Mouse (Mus musculus) cerebellum, postnatal 25 days (tissue): ENCODE measurements at regions not wholly inside any gene's neighbourhood (a gene's known extent, or its start where the extent isn't known, plus 50 kb on each side); places are given as distances from the start of the nearest gene placed in this dataset.

Source experiments
- DNase-seq, 2 experiments: peaks; one replicate each; pipeline ENCODE4 v3.0.0; 2021; ENCODE audit warnings: mixed read lengths in 2 of 2

GRCm38 (mm10) chr7:82921722-82922121 lies 54.6 kb downstream of the Mex3b start:
- DNase-seq: no peak

GRCm38 (mm10) chr7:82923220-82924071 lies 56.3 kb downstream of the Mex3b start:
- DNase-seq: no peak

GRCm38 (mm10) chr7:82924092-82924491 lies 57.0 kb downstream of the Mex3b start:
- no peak for DNase-seq

- peak; percentile 33 to 59 for DNase-seq
These were observed 71.2 kb downstream of the Mex3b start for GRCm38 (mm10) chr7:82938311-82938710.

- no peak for DNase-seq
These were observed 72.4 kb downstream of the Mex3b start for GRCm38 (mm10) chr7:82939536-82939935.

GRCm38 (mm10) chr7:82943376-82943775 lies 76.2 kb downstream of the Mex3b start:
- no peak for DNase-seq

GRCm38 (mm10) chr7:82943797-82944196 lies 76.7 kb downstream of the Mex3b start:
- DNase-seq: no peak

GRCm38 (mm10) chr7:82949372-82949771 lies 82.2 kb downstream of the Mex3b start:
- no peak for DNase-seq

- no peak for DNase-seq
These were observed 90.3 kb downstream of the Mex3b start for GRCm38 (mm10) chr7:82957208-82957977.

- no peak for DNase-seq
These were observed 103.5 kb downstream of the Mex3b start for GRCm38 (mm10) chr7:82970599-82970998.

GRCm38 (mm10) chr7:82971244-82971643 lies 104.1 kb downstream of the Mex3b start:
- no peak for DNase-seq

GRCm38 (mm10) chr7:82972214-82973006 lies 105.3 kb downstream of the Mex3b start:
- no peak for DNase-seq

GRCm38 (mm10) chr7:82990708-82991107 lies 123.6 kb downstream of the Mex3b start:
- no peak for DNase-seq

- DNase-seq: no peak
These were observed 126.0 kb downstream of the Mex3b start for GRCm38 (mm10) chr7:82993136-82993535.

- DNase-seq: no peak
These were observed 131.7 kb downstream of the Mex3b start for GRCm38 (mm10) chr7:82998848-82999247.

- DNase-seq: no peak
These were observed 140.4 kb downstream of the Mex3b start for GRCm38 (mm10) chr7:83007540-83007939.

GRCm38 (mm10) chr7:83012145-83012544 lies 145.0 kb downstream of the Mex3b start:
- DNase-seq: no peak

GRCm38 (mm10) chr7:83014725-83015690 lies 147.9 kb downstream of the Mex3b start:
- DNase-seq: no peak

- no peak for DNase-seq
These were observed 148.6 kb downstream of the Mex3b start for GRCm38 (mm10) chr7:83015756-83016155.

- no peak for DNase-seq
These were observed 149.4 kb downstream of the Mex3b start for GRCm38 (mm10) chr7:83016566-83016965.

- DNase-seq: no peak
These were observed 153.5 kb downstream of the Mex3b start for GRCm38 (mm10) chr7:83020584-83020983.

GRCm38 (mm10) chr7:83023990-83024389 lies 156.9 kb downstream of the Mex3b start:
- DNase-seq: no peak
